Mouse (Mus musculus) heart, adult 10 weeks (tissue): ENCODE data around the gene Taar7e. TPM values are rescaled to one million over a fixed set of nuclear protein-coding genes. Genes with fewer than 3 reads are reported as not detected.

ENCODE experiments used
- polyA plus RNA-seq: library from polyadenylated mRNA; stranded (reverse); fragments of 350-450 nt; fragmentation: Illumina TruSeq; extraction: RNeasy Lipid Tissue Mini Kit (QIAGEN cat#74804); gene quantifications from one replicate; pipeline ENCODE4 v1.2.3, GENCODE M21; 2014; ENCODE audit warnings: low read depth, low replicate concordance

Taar7e gene
- polyA plus RNA-seq, result not detected

GRCm38 (mm10) chr10:24037314-24037713 is at the start of gene Taar7e:
Taar7e (plus strand) TSS chr10:24037614.

GRCm38 (mm10) chr10:23993381-23993780 is 44.0 kb upstream of the Taar7e start, which contains the start of gene Taar7a:
Taar7a (minus strand) TSS chr10:23993481.

GRCm38 (mm10) chr10:23999639-24000038 is 37.8 kb upstream of the Taar7e start, which contains the start of gene Taar7b:
Taar7b (plus strand) TSS chr10:23999939.

GRCm38 (mm10) chr10:24026922-24027321 is 10.5 kb upstream of the Taar7e start, which contains the start of gene Taar7d:
Taar7d (plus strand) TSS chr10:24027222.

GRCm38 (mm10) chr10:24049210-24049609 is 11.8 kb downstream of the Taar7e start, which contains the start of gene Taar7f:
Taar7f (plus strand) TSS chr10:24049510.

GRCm38 (mm10) chr10:24076200-24076599 is 38.8 kb downstream of the Taar7e start, which contains the start of gene Taar8a:
Taar8a (plus strand) TSS chr10:24076500.

Other genes with a start within 250 kb of the Taar7e start
- 15.1 TPM for gene Slc18b1, start 240.6 kb upstream of the Taar7e start, polyA plus RNA-seq
- 0.34 TPM for gene Vnn3, start 186.2 kb upstream of the Taar7e start, polyA plus RNA-seq
- gene Vnn1, start 142.9 kb upstream of the Taar7e start, polyA plus RNA-seq, result 0.55 TPM
- not detected for gene Taar1, start 117.3 kb upstream of the Taar7e start, polyA plus RNA-seq
- not detected for gene Taar2, start 99.0 kb upstream of the Taar7e start, polyA plus RNA-seq
- gene Taar3, start 88.1 kb upstream of the Taar7e start, polyA plus RNA-seq, result not detected
- not detected for gene Taar4, start 77.1 kb upstream of the Taar7e start, polyA plus RNA-seq
- gene Taar5, start 66.9 kb upstream of the Taar7e start, polyA plus RNA-seq, result not detected
- gene Taar6, start 52.0 kb upstream of the Taar7e start, polyA plus RNA-seq, result not detected
- gene Taar7a, start 44.1 kb upstream of the Taar7e start, polyA plus RNA-seq, result not detected
- not detected for gene Taar7b, start 37.7 kb upstream of the Taar7e start, polyA plus RNA-seq
- gene Taar7d, start 10.4 kb upstream of the Taar7e start, polyA plus RNA-seq, result not detected
- gene Taar7f, start 11.9 kb downstream of the Taar7e start, polyA plus RNA-seq, result not detected
- not detected for gene Taar8a, start 38.9 kb downstream of the Taar7e start, polyA plus RNA-seq
- gene Taar8b, start 54.7 kb downstream of the Taar7e start, polyA plus RNA-seq, result not detected
- gene Taar8c, start 64.3 kb downstream of the Taar7e start, polyA plus RNA-seq, result not detected
- gene Taar9, start 71.9 kb downstream of the Taar7e start, polyA plus RNA-seq, result not detected
- 47.7 TPM for gene Stx7, start 111.7 kb downstream of the Taar7e start, polyA plus RNA-seq
- gene Moxd1, start 185.9 kb downstream of the Taar7e start, polyA plus RNA-seq, result 0.60 TPM